9 mouse cellular contexts compared by ENCODE assay signal in genomic region chr13:78209611-78210028, GRCm38 (mm10). TPM values are rescaled to one million over a fixed set of nuclear protein-coding genes. Genes with fewer than 3 reads are reported as not detected.
DNase-seq lines count a peak whose midpoint lies in the region; ATAC-seq lines count a peak whose summit lies in the region.
"Had no signal": no experiment of that assay in that cellular context is flagged by ENCODE, and none has a peak within 500 bp of the region (broad histone marks: within the 10 kb centered on the region; RNA-seq: fewer than 3 reads in every experiment).

No protein-coding gene starts in this region.

- WGBS in kidney, embryonic 16.5 days: 3% methylated on average over 12 of the region's 12 CpGs
- WGBS in hindbrain, embryonic 11.5 days: under 1% methylated on average over 12 of the region's 12 CpGs
- under 1% methylated on average over 12 of the region's 12 CpGs for WGBS in midbrain, embryonic 13.5 days

- H3K36me3 ChIP-seq in kidney, embryonic 16.5 days (ENCODE audit: insufficient read depth, low read length): no peaks in the 10 kb centered on the region
- no peaks in the 10 kb centered on the region for H3K36me3 ChIP-seq in hindbrain, embryonic 11.5 days (ENCODE audit: control insufficient read depth, insufficient read depth, low read length)
- no peaks in the 10 kb centered on the region for H3K36me3 ChIP-seq in midbrain, embryonic 13.5 days

- peak overlapping the region; percentile 47 for H3K4me3 ChIP-seq in kidney, embryonic 16.5 days (ENCODE audit: low read length)
- peak overlapping the region; percentile 38 for H3K4me3 ChIP-seq in hindbrain, embryonic 11.5 days (ENCODE audit: low read depth, low read length)
- peak overlapping the region; percentile 43 for H3K4me3 ChIP-seq in midbrain, embryonic 13.5 days (replicated peaks)

- 0 out of 2 replicates have a peak overlapping the region, but pooled peaks have one; percentile 43 for H3K27ac ChIP-seq in kidney, embryonic 16.5 days (ENCODE audit: low read length)
- H3K27ac ChIP-seq in hindbrain, embryonic 11.5 days (ENCODE audit: low read depth, low read length): peak overlapping the region; percentile 73
- H3K27ac ChIP-seq in midbrain, embryonic 13.5 days: peak overlapping the region; percentile 77
- H3K27ac ChIP-seq: macrophage had no signal

- H3K9me3 ChIP-seq in kidney, embryonic 16.5 days (ENCODE audit: low read length): no peaks in the 10 kb centered on the region
- no peaks in the 10 kb centered on the region for H3K9me3 ChIP-seq in hindbrain, embryonic 11.5 days (ENCODE audit: control insufficient read depth, low read length)
- H3K9me3 ChIP-seq in midbrain, embryonic 13.5 days: no peaks in the 10 kb centered on the region

- peak; percentile 3; the same call in 1 of the 2 replicates for ATAC-seq in kidney, embryonic 16.5 days (ENCODE audit: low FRiP score, low TSS enrichment)
- ATAC-seq in hindbrain, embryonic 11.5 days (ENCODE audit: low FRiP score): no peak
- no peak for ATAC-seq in midbrain, embryonic 13.5 days
- ATAC-seq in activated CD4-positive, CD25-positive, alpha-beta regulatory T cell, adult 4 months: no peak

- H3K4me1 ChIP-seq in kidney, embryonic 16.5 days (ENCODE audit: insufficient read depth, low read length): peaks cover 43% of the 10 kb centered on the region
- peaks cover 23% of the 10 kb centered on the region for H3K4me1 ChIP-seq in hindbrain, embryonic 11.5 days (replicated peaks; ENCODE audit: control insufficient read depth, insufficient read depth, low read length)
- peaks cover 62% of the 10 kb centered on the region for H3K4me1 ChIP-seq in midbrain, embryonic 13.5 days (replicated peaks)

- DNase-seq in kidney, adult 18-20 months: no peak
- DNase-seq in embryo, embryonic 11 days: peak; percentile 63
- DNase-seq in hindbrain, embryonic 11.5 days (ENCODE audit: low spot score): peak; percentile 73
- no peak for DNase-seq in B cell, adult 2 months
- no peak for DNase-seq in spleen, postnatal 4 days (ENCODE audit: low spot score in 2 of 2)

- H3K9ac ChIP-seq in kidney, embryonic 16.5 days (replicated peaks; ENCODE audit: low read length): peak overlapping the region; percentile 59
- H3K9ac ChIP-seq in hindbrain, embryonic 11.5 days (ENCODE audit: low read depth, low read length): peak overlapping the region; percentile 75
- H3K9ac ChIP-seq in midbrain, embryonic 13.5 days (replicated peaks): peak overlapping the region; percentile 68

- peak overlapping the region; percentile 88 for H3K4me2 ChIP-seq in kidney, embryonic 16.5 days (replicated peaks; ENCODE audit: low read depth, low read length)
- peak overlapping the region; percentile 84 for H3K4me2 ChIP-seq in hindbrain, embryonic 11.5 days (replicated peaks; ENCODE audit: low read depth, low read length)
- peak overlapping the region; percentile 81 for H3K4me2 ChIP-seq in midbrain, embryonic 13.5 days (replicated peaks)

- H3K27me3 ChIP-seq in kidney, embryonic 16.5 days (ENCODE audit: insufficient read depth, low read length): peaks cover 7% of the 10 kb centered on the region; the same call in 1 of the 2 replicates
- peaks cover 2% of the 10 kb centered on the region; the same call in 1 of the 2 replicates for H3K27me3 ChIP-seq in hindbrain, embryonic 11.5 days (ENCODE audit: control insufficient read depth, insufficient read depth, low read length)
- peaks cover 11% of the 10 kb centered on the region for H3K27me3 ChIP-seq in midbrain, embryonic 13.5 days

RNA-seq across cellular contexts. Expression of gene Nr2f1, which starts 10.1 kb away (rescaled TPM):
- 12.3 and 15.5 TPM in 2 replicates for polyA plus RNA-seq in kidney, embryonic 16.5 days (2015; fragmentation: Nextera tagmentation; extraction: Ambion mirVana)
- 82.8 and 97.2 TPM in 2 replicates for polyA plus RNA-seq in hindbrain, embryonic 11.5 days (2014; fragmentation: Nextera tagmentation; extraction: Ambion mirVana)
- polyA plus RNA-seq in midbrain, embryonic 13.5 days (2015; fragmentation: Nextera tagmentation; extraction: Ambion mirVana): 76.9 and 83.2 TPM in 2 replicates
- polyA plus RNA-seq in activated CD4-positive, CD25-positive, alpha-beta regulatory T cell, adult 4 months (2017; shearing (Covaris generic)): not detected
- polyA plus RNA-seq: macrophage had no signal

Comparison
In these comparisons a context has a peak if more than half of its experiments do, and no peak if none do; other contexts are left out.
1. DNase-seq: peak in embryo, embryonic 11 days (single experiment) and hindbrain, embryonic 11.5 days (single experiment); none in kidney, adult 18-20 months (single experiment), B cell, adult 2 months (0 of 2) and spleen, postnatal 4 days (0 of 2).
2. RNA of gene Nr2f1, which starts 10.1 kb away (polyA plus RNA-seq): 82.8 to 97.2 TPM in hindbrain, embryonic 11.5 days, 76.9 to 83.2 TPM in midbrain, embryonic 13.5 days and 12.3 to 15.5 TPM in kidney, embryonic 16.5 days; not detected in activated CD4-positive, CD25-positive, alpha-beta regulatory T cell, adult 4 months; every median in the first group is over 10 times any median in the second.
3. Peak in every context shown above with its lines, with median percentiles within 50 percentile points of each other: H3K27ac ChIP-seq, H3K4me2 ChIP-seq, H3K4me3 ChIP-seq and H3K9ac ChIP-seq.